Mouse (Mus musculus) hindbrain, embryonic 12.5 days (tissue): ENCODE data around the gene Hnrnpm. TPM values are rescaled to one million over a fixed set of nuclear protein-coding genes. Genes with fewer than 3 reads are reported as not detected.
A peak's percentile ranks its signal among the peaks of the same experiment; 100 is the strongest.

Experiments used
- ATAC-seq: fragments of 200-750 bp; cut with Nextera tagmentation; 2 replicates; pipeline ENCODE4 v1.8.0; 2017; ENCODE audit warnings: moderate TSS enrichment; ENCODE audit not compliant: low FRiP score
- H3K27ac ChIP-seq: fragments of 300-500 bp; sonication (generic); 2 replicates; pipeline ENCODE4 v1.5.1; 2016; ENCODE audit warnings: mild to moderate bottlenecking
- H3K27me3 ChIP-seq: fragments of 300-500 bp; sonication (generic); 2 replicates; pipeline ENCODE4 v1.6.1; 2016; ENCODE audit warnings: mild to moderate bottlenecking
- H3K36me3 ChIP-seq: fragments of 300-500 bp; sonication (generic); 2 replicates; pipeline ENCODE4 v1.6.1; 2016; ENCODE audit warnings: mild to moderate bottlenecking
- H3K4me1 ChIP-seq: fragments of 300-500 bp; sonication (generic); 2 replicates; pipeline ENCODE4 v1.6.1; 2016
- H3K4me2 ChIP-seq: fragments of 300-500 bp; sonication (generic); replicated peaks from 2 replicates; pipeline ENCODE4 v1.6.1; 2016; ENCODE audit warnings: mild to moderate bottlenecking
- H3K4me3 ChIP-seq: fragments of 300-500 bp; sonication (generic); 2 replicates; pipeline ENCODE4 v1.5.1; 2016; ENCODE audit warnings: mild to moderate bottlenecking
- H3K9ac ChIP-seq: fragments of 300-500 bp; sonication (generic); 2 replicates; pipeline ENCODE4 v1.6.1; 2016; ENCODE audit warnings: mild to moderate bottlenecking, moderate library complexity
- H3K9me3 ChIP-seq: fragments of 300-500 bp; sonication (generic); replicated peaks from 2 replicates; pipeline ENCODE4 v1.6.1; 2016; ENCODE audit warnings: mild to moderate bottlenecking
- WGBS: fragments of 180-500 bp; shearing (Covaris S2); methylation state at CpG from one replicate; pipeline ENCODE4 v1.1.7; 2016; 5-methylcytosine and 5-hydroxymethylcytosine counted together
- polyA plus RNA-seq: library from polyadenylated mRNA; unstranded; fragments of >200 nt; fragmentation: Nextera tagmentation; extraction: Ambion mirVana; gene quantifications from 2 replicates; pipeline ENCODE4 v1.2.1, GENCODE M21; 2016

Hnrnpm gene
- polyA plus RNA-seq, 1 experiment from 2014 or later, result 390 TPM

- no peaks in the 10 kb centered on the region for H3K9me3 ChIP-seq
- no peak overlapping the region for H3K4me3 ChIP-seq
- H3K27ac ChIP-seq, result no peak overlapping the region
- H3K27me3 ChIP-seq, result no peaks in the 10 kb centered on the region
- 79% methylated on average over 3 of the region's 3 CpGs for WGBS
- no peaks in the 10 kb centered on the region for H3K4me1 ChIP-seq
- no peak for ATAC-seq
- H3K9ac ChIP-seq, result no peak overlapping the region
- H3K4me2 ChIP-seq, result no peak overlapping the region
- H3K36me3 ChIP-seq, result peaks cover 46% of the 10 kb centered on the region
Observed at GRCm38 (mm10) chr17:33709834-33710233, 23.2 kb upstream of the Hnrnpm start.

DNA sequence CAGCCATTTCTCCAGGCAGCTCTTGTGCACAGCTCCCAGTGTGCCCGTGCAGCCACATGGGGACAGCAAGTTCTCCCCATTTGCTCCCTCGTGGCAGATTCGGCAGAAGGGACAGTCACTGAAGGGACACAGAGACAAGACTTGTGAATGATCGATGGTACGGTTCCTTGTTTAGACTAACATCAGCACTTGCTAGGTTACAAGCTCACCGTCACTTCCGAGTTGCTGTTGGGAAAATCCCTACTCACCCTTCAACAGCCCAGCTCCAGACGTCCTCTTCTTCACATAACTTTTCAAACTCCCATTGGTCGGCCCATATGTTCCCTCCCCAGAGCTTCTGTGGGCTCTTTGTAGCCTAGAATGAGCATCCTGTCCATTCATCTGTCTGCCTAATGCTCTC is 16.4 kb upstream of the Hnrnpm start:
- Histone ChIP-seq H3K27ac (no peak overlapping the region), H3K9me3 (no peaks in the 10 kb centered on the region), H3K4me1 (no peaks in the 10 kb centered on the region), H3K27me3 (no peaks in the 10 kb centered on the region), H3K9ac (no peak overlapping the region), H3K4me3 (no peak overlapping the region), H3K36me3 (peaks cover 56% of the 10 kb centered on the region), H3K4me2 (no peak overlapping the region)
- 88% methylated on average over 9 of the region's 9 CpGs for WGBS
- no peak for ATAC-seq

DNA sequence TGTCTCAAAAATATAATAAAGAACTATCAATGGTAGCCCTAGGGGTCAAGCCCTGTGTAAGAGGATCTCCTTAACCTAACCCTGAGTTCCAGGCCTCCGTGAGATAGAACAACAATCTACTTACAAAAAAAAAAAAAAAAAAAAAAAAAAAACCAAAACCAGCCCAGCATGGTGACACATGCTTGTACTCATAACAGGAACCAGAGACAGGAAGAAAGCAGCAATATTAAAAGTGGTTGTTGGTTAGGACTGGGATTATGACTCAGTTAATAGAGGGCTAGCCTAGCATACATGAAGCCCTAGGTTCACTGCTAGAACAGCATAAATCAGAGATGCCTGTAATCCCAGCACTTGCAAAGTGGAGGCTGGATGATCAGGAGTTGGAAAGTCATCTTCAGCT is 15.5 kb upstream of the Hnrnpm start:
- Histone ChIP-seq H3K27me3 (no peaks in the 10 kb centered on the region), H3K9me3 (no peaks in the 10 kb centered on the region), H3K27ac (no peak overlapping the region), H3K4me1 (no peaks in the 10 kb centered on the region), H3K9ac (no peak overlapping the region), H3K4me3 (no peak overlapping the region), H3K36me3 (peaks cover 57% of the 10 kb centered on the region), H3K4me2 (no peak overlapping the region)
- no peak for ATAC-seq
- 78% methylated on average over 1 of the region's 1 CpGs for WGBS

- ATAC-seq, result no peak
- Histone ChIP-seq H3K4me2 (no peak overlapping the region), H3K4me1 (no peaks in the 10 kb centered on the region), H3K27ac (no peak overlapping the region), H3K9ac (no peak overlapping the region), H3K4me3 (no peak overlapping the region), H3K36me3 (peaks cover 63% of the 10 kb centered on the region), H3K27me3 (no peaks in the 10 kb centered on the region), H3K9me3 (no peaks in the 10 kb centered on the region)
- WGBS, result 74% methylated on average over 1 of the region's 1 CpGs
Observed at GRCm38 (mm10) chr17:33695471-33695870, 8.8 kb upstream of the Hnrnpm start.

DNA sequence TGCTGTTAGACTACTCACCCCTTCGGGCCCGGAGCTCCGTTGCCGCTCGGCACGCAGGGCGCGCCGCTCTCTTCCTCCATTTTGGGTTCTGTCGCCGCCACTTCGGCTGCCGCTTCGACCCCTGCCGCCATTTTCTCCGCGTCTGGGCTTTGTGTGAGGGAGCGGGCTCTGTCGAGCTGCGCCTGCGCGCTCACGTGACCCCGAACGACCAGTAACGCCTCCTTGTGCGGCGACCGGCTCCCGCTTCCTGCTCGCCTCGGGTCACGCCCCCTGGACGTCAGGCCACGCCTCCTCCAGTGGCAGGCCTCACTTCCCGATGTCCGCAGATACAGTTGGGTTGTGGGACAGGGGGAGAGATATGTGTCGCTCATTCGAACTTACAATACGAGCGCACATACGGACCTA is 1.4 kb downstream of the Hnrnpm start:
- Histone ChIP-seq H3K9me3 (no peaks in the 10 kb centered on the region), H3K27me3 (no peaks in the 10 kb centered on the region), H3K4me3 (peak overlapping the region; percentile 78), H3K9ac (peak overlapping the region; percentile 83), H3K4me2 (peak overlapping the region; percentile 96), H3K36me3 (no peaks in the 10 kb centered on the region), H3K4me1 (peaks cover 35% of the 10 kb centered on the region), H3K27ac (peak overlapping the region; percentile 92)
- ATAC-seq, result peak; percentile 98
- under 1% methylated on average over 42 of the region's 42 CpGs for WGBS

DNA sequence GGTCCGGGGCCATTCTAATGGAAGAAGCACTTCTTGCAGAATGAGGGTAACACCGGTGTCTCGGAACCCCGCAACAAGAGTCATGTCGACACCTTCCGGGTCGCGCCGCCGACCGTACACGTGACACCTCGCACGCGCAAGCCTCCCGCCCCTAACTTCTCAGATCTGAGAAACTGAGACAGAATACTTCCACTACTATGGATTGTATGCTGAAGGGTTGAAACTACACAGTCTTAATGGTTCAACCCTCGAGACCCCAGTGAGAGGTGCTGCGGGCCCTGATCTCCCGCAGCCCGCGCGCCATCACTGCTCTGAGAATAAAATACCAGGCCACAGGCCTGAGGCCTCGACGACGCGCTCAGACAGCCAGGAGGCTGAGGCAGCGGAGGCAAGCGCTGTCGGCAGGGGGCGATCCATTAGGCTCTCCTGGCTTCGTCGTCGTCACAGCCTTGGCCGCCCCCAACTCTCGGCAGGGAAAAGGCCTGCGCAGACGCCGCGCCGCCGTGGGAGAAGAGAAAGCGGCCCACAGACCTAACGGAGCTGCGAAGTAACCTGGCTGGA is 1.9 kb downstream of the Hnrnpm start:
- Histone ChIP-seq H3K4me1 (peaks cover 36% of the 10 kb centered on the region), H3K36me3 (no peaks in the 10 kb centered on the region), H3K27ac (peak overlapping the region; percentile 92), H3K9ac (peak overlapping the region; percentile 83), H3K27me3 (no peaks in the 10 kb centered on the region), H3K4me3 (peak overlapping the region; percentile 78), H3K4me2 (peak overlapping the region; percentile 96), H3K9me3 (no peaks in the 10 kb centered on the region)
- under 1% methylated on average over 41 of the region's 44 CpGs for WGBS
- ATAC-seq, result peak; percentile 91

DNA sequence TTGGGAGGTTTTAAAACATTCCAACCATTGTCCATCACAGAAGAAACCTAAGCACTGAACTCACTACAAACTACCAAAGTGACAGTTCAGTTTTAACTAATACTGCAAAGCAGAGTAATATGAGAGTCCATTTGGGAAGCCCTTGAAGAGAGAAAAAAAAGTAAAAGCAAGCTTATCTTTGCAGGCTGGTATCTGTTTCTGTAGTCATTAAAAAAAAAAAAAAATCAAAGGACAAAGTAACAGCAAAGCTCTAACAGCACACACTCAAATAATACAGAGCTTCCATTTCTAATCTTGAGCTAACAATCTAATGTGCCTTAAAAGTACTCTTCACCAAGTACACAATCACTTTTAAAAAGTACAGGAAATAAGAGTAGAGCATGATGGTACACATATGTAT is 4.9 kb downstream of the Hnrnpm start:
- H3K4me2 ChIP-seq, result peak overlapping the region; percentile 96
- H3K9ac ChIP-seq, result no peak overlapping the region
- H3K4me3 ChIP-seq, result no peak overlapping the region

DNA sequence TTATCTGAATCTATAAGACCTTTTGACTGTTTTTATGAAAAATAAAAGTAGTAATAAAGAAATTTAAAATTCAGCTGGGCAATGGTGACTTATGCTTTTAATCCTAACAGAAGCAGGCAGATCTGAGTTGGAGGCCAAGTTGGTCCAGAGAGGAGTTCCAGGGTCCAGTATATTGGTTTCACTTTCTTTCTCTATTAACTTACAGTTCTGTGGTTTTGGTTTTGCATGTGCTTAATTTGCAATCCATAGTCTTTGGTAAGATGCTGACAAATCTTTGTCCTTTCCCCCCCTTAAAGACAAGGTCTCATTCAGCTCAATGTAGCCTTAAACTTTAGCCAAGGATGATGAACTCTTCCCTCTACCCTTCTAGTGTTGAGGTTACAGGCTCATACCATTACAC is 7.9 kb downstream of the Hnrnpm start:
- ATAC-seq, result no peak
- peaks cover 19% of the 10 kb centered on the region; the same call in 1 of the 2 replicates for H3K36me3 ChIP-seq

More for the DNA sequence above, 4.9 kb downstream of the Hnrnpm start:
- H3K36me3 ChIP-seq, result peaks cover 8% of the 10 kb centered on the region; the same call in 1 of the 2 replicates
- H3K4me1 ChIP-seq, result peaks cover 39% of the 10 kb centered on the region
- no peaks in the 10 kb centered on the region for H3K27me3 ChIP-seq
- H3K27ac ChIP-seq, result no peak overlapping the region
- ATAC-seq, result no peak
- no peaks in the 10 kb centered on the region for H3K9me3 ChIP-seq

GRCm38 (mm10) chr17:33676086-33676485 is 10.6 kb downstream of the Hnrnpm start:
- no peaks in the 10 kb centered on the region for H3K9me3 ChIP-seq
- WGBS, result 85% methylated on average over 2 of the region's 2 CpGs
- ATAC-seq, result no peak
- H3K27ac ChIP-seq, result no peak overlapping the region
- no peak overlapping the region for H3K4me2 ChIP-seq
- H3K9ac ChIP-seq, result no peak overlapping the region
- peaks cover 19% of the 10 kb centered on the region; the same call in 1 of the 2 replicates for H3K36me3 ChIP-seq
- H3K27me3 ChIP-seq, result no peaks in the 10 kb centered on the region
- no peak overlapping the region for H3K4me3 ChIP-seq
- peaks cover 9% of the 10 kb centered on the region; the same call in 1 of the 2 replicates for H3K4me1 ChIP-seq

More for the DNA sequence above, 7.9 kb downstream of the Hnrnpm start:
- H3K9ac ChIP-seq, result no peak overlapping the region
- H3K9me3 ChIP-seq, result no peaks in the 10 kb centered on the region
- peaks cover 30% of the 10 kb centered on the region for H3K4me1 ChIP-seq
- no peak overlapping the region for H3K4me2 ChIP-seq
- no peak overlapping the region for H3K27ac ChIP-seq
- no peaks in the 10 kb centered on the region for H3K27me3 ChIP-seq
- H3K4me3 ChIP-seq, result no peak overlapping the region

DNA sequence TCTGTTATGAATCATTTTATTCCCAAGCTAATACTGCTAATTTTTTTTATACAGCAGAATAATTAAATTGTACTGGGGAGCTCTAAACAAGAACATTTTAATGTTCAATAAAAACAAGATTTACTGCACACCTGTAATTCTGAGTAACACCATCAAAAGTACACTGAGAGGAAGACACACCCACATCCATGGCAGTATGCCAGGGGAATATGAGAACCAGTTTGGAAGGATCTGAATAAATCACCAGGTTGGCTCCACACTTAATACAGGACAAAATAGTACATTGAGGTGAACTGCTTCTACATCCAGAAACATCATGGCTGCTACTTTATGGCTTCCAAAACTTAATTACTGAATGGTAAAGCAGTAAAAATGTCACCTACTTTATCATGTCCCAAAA is 11.2 kb downstream of the Hnrnpm start:
- peaks cover 19% of the 10 kb centered on the region; the same call in 1 of the 2 replicates for H3K36me3 ChIP-seq
- no peak overlapping the region for H3K27ac ChIP-seq
- peaks cover 6% of the 10 kb centered on the region; the same call in 1 of the 2 replicates for H3K4me1 ChIP-seq
- no peaks in the 10 kb centered on the region for H3K9me3 ChIP-seq
- no peak for ATAC-seq
- no peak overlapping the region for H3K9ac ChIP-seq
- H3K4me3 ChIP-seq, result no peak overlapping the region
- no peak overlapping the region for H3K4me2 ChIP-seq
- no peaks in the 10 kb centered on the region for H3K27me3 ChIP-seq

DNA sequence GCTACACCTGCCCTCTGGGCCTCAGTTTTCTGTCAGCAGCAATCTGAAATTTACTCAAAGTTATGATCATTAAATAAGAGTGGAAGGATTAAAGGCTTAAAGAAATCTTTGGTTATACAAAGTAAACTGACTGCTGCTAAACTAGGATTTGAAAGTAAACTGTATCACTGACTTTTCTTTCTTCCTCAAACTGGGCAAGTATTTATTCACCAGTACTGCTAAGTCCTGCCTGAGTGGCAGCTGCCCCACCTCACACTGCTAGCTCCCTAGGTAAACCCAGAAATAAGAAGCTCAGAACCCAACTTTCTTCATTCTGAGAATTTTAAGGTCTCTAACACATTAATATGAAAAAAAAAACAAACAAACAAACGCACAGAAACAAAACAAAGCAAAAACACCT is 12.8 kb downstream of the Hnrnpm start:
- Histone ChIP-seq H3K36me3 (peaks cover 19% of the 10 kb centered on the region; the same call in 1 of the 2 replicates), H3K27me3 (no peaks in the 10 kb centered on the region), H3K9me3 (no peaks in the 10 kb centered on the region), H3K27ac (no peak overlapping the region), H3K9ac (no peak overlapping the region), H3K4me2 (no peak overlapping the region), H3K4me1 (peaks cover 3% of the 10 kb centered on the region; the same call in 1 of the 2 replicates), H3K4me3 (no peak overlapping the region)
- ATAC-seq, result no peak
- WGBS, result 76% methylated on average over 1 of the region's 1 CpGs

DNA sequence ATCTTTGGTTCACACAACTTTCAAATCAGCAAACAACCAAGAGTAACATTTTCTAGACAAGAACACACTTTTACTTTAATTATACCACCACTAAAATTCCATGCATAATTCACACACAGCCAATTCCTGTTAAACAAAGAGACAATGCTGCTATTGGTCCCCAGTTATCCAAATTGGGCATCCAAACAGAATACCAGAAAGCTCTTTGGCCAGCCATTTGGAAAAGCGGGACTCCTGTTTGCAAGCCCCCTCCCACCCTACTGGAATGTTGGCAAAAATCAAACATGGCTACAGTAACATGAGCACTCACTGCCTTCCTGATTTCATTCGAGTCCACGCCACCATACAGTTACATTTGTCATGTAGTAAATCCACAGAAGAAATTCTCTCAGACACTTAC is 17.0 kb downstream of the Hnrnpm start:
- Histone ChIP-seq H3K27ac (no peak overlapping the region), H3K27me3 (no peaks in the 10 kb centered on the region), H3K9me3 (no peaks in the 10 kb centered on the region), H3K9ac (no peak overlapping the region), H3K4me2 (no peak overlapping the region), H3K4me1 (no peaks in the 10 kb centered on the region), H3K4me3 (no peak overlapping the region), H3K36me3 (peaks cover 21% of the 10 kb centered on the region)
- 97% methylated on average over 3 of the region's 3 CpGs for WGBS
- ATAC-seq, result no peak

DNA sequence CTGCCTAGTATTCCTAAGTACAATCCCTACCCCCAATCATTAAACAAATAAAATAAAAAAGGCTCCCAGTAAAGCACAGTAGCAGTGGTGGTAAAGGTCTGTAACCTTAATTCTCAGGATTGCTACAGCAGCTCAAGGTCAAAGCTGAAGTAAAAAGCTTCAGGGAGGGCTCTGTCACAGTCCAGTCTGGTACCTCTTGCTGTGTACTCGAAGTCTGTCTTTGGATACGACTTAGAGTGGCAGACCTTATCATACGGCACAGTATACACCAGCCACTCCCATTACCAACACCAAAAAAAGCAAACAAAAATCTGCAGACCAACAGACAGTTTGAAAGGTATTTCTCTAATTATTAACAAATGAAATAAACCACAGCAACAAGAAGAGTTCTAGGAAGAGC is 19.8 kb downstream of the Hnrnpm start:
- no peaks in the 10 kb centered on the region for H3K4me1 ChIP-seq
- no peak overlapping the region for H3K27ac ChIP-seq
- peaks cover 41% of the 10 kb centered on the region for H3K36me3 ChIP-seq
- no peak overlapping the region for H3K9ac ChIP-seq
- H3K4me2 ChIP-seq, result no peak overlapping the region
- no peak overlapping the region for H3K4me3 ChIP-seq
- H3K27me3 ChIP-seq, result no peaks in the 10 kb centered on the region
- no peaks in the 10 kb centered on the region for H3K9me3 ChIP-seq
- no peak for ATAC-seq
- 91% methylated on average over 3 of the region's 3 CpGs for WGBS
